Mouse (Mus musculus) embryo, embryonic 10.5 days (tissue): ENCODE data around the gene Foxf1.

Experiments used
- DNase-seq: peaks from one replicate; pipeline ENCODE4 v3.0.0-alpha.2; 2015; ENCODE audit warnings: low spot score

Foxf1 gene

DNA sequence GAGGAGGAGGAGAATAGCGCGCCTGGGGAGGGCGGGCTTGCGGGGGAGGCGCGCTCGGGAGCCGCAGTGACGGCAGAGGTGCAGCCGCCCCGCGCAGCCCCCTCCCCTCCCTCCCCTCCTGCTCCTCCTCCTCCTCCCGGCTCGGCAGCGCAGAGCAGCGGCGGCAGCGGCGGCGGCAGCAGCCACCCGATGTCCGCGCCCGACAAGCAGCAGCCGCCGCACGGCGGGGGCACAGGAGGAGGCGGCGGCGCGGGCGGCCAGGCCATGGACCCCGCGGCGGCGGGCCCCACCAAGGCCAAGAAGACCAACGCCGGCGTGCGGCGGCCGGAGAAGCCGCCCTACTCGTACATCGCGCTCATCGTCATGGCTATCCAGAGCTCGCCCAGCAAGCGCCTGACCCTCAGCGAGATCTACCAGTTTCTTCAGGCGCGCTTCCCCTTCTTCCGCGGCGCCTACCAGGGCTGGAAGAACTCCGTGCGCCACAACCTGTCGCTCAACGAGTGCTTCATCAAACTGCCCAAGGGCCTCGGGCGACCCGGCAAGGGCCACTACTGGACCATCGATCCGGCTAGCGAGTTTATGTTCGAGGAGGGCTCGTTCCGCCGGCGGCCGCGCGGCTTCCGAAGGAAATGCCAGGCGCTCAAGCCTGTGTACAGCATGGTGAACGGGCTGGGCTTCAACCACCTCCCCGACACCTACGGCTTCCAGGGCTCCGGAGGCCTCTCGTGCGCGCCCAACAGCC lies at the start of gene Foxf1:
Gene Foxf1 (plus strand): TSS at position 177 of the 742 bp plus-strand sequence.
- DNase-seq = peak; percentile 66

DNA sequence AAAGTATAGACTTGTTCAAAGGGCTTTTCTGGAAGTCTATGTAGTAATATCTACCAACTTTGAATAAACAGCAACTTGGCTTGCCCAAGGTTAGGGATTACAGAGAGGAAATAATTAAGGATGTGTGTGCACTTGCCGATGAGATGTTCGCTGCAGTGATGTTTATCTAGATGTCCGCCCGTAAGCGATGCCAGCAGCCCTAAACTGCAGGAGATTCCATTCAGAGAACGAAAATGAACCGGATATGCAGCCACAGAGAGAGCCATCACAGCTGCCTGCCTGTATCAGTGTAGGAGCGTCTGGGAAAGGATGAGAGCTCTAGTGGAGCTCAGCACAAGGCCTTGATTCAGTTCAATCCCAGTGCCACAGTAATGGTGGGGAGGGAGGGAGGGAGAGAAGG lies 48.6 kb upstream of the Foxf1 start:
- DNase-seq = no peak

DNA sequence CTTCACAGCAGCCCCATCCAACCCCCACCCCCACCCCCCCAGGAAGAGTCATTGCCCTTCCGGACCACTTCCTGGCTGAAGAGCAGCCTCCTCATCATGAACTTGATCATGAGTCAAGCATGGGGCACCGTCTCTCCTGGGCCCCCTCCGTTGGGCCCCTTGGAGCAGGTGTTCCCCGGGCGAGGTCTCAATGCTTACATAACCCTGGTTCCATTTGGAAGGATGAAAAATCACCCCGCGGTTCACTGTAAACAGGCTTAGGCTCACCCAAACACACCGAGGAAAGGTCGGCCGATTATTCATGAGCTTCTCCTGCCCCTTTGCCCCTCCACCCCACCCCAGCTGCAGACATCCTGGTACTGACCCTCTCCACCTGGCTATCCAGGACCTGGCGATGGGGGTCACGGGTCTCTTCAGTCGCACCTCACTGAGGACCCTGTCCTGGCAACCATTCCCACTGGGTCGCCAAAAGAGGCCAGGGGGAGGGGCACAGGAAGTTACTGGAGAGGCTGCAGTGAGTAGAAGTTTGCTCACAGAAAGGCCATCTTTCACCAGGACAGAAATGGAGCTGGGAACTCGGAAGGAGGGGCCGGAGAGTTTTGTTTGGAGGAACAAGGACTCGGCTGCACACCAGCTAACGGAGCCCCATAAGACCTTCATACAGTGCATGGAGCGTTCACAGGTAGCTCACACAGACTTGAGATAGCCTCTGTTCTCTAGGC lies 40.3 kb upstream of the Foxf1 start:
- DNase-seq = no peak

DNA sequence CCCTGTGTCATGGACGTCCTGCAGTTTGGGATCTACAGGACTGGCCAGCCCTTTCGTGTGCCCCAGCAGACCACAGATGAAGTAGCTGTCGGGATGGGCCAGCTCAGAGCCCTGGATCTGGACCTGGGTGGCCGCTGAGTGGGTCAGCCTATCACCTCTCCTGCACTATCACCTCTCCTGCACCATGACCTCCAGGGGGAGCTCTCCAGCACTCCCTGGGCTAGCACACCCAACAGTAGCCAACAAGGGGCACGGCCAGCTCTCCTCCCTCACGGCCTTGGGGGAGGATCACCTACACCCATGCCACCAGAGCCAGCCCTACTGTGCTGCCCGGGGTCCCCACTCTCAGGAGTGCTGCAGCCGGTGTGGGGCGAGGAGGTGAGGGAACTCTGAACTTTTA lies 36.7 kb upstream of the Foxf1 start:
- no peak for DNase-seq

DNA sequence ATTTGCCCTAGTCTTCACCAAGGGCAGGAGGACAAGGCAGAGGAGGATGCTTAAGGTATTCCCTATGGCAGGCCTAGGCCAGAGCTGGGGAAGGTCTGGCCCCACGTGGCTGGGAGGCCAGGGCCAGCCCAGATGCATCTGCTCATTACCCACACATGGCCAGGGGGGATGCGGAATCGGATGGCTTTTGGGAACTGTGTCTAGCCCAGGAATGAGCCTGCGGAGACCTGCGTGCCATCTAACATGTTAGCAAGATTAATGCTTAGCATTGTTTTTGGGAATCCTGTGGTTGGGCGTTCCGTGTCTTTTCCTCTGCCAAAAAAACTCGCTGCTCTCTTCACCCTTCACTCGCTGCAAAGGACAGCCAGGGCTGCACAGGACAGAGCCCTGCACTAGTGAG lies 26.1 kb upstream of the Foxf1 start:
- DNase-seq = no peak

DNA sequence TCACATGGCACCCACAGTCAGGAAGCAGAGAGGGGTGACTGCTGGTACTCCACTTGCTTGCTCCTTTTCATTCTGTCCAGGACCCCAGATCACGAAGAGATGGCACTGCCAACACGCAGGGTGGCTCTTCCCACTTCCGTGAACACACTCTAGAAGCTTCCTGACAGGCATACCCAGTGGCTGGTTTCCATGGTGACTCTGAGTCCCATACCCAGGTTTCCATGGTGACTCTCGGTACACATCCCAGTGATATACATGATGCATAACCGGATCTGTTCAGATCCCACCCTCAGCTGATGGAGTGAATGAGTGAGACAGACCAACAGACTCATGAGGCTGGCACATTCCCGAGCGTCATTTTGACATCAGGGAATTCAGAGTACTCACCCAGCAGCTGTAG lies 25.1 kb upstream of the Foxf1 start:
- DNase-seq = no peak

DNA sequence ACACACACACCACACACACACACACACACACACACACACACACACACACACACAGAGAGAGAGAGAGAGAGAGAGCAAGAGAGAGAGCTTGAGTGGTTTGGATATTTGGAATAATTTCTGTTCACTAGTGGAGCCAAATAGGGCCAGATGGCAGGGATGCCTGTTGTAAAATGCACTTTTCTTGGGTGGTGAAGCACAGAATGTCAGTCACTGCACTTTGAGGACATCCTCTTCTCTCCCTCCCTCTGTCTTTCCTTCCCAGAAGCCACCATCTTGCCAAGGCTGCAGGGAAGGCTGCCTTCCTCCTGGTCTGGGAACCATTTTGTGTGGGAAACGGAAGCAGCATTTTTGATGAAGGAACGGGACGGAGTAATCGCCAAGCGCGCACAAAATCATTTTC lies 21.7 kb upstream of the Foxf1 start:
- DNase-seq = no peak

DNA sequence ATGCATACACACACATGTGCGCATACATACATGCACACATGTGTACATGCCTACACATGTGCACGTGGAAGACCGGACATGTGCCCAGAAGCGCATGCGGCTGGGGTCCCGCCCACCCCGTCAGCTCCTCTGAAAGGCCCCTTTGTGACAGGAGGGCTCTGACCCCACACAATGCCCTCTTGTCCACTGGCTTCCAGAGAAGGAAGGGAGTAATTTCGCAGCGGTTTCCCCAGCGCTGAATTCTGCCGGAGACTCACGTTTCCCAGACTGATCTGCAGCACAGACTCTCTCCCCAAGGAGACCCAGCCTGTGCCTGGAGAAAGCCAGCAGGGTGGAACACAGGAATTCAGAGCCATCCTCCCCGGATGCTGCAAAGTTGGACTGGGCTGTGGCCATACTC lies 20.5 kb upstream of the Foxf1 start:
- peak; percentile 63 for DNase-seq

DNA sequence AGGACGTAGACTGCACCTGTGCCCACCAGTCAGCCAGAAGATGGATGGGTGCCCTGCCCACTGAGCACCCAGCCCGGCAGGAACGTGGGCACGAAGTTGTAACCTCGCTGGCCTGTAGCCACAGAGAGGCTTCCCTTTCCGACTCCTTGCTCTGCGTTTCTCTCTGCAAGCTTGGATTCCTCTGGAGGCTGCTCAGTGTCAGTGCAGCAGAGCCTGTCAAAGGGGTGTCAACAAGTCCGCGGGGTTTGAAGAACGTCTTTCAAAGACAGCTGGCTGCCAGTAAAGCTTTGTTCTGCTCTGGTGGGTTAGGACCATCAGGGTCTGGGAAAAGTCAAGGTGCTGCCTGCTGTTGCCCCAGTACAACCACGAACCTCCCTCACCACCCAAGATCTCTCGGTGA lies 12.7 kb upstream of the Foxf1 start:
- DNase-seq = peak; percentile 63

DNA sequence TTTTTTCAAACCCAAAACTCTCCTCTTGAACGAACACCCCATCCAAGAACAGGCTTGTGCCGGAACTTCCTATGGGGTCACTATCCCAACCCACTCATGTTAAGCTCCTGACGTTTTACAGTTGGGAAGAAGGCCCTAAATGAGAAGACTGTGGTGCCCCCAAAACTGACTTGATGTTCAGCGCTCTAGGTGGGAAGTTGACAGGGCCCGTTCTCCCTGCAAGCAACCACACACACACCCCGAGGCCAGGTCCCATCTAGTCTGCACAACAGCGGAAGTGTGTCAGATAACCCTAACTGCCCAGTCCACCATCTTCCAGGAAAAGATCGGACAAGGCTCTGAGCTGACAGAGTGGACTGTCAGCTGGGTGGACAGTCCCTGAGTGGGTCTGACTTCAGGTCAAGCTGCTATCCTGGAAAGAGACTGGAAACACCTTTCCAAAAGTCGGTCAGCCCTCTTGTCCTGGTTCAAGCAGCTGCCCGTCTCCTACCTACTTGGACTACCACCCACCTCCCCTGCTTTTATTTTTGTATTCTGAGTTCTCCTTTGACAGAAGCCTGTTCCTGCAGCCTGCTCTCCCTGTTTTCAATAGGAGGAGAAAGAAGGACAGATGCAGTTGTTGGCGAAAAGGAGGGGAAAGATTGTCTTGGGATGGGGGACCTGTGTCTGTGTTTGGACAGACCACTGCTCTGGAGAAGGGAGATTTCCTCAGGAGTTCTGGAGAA lies 11.6 kb upstream of the Foxf1 start:
- peak; percentile 33 for DNase-seq

DNA sequence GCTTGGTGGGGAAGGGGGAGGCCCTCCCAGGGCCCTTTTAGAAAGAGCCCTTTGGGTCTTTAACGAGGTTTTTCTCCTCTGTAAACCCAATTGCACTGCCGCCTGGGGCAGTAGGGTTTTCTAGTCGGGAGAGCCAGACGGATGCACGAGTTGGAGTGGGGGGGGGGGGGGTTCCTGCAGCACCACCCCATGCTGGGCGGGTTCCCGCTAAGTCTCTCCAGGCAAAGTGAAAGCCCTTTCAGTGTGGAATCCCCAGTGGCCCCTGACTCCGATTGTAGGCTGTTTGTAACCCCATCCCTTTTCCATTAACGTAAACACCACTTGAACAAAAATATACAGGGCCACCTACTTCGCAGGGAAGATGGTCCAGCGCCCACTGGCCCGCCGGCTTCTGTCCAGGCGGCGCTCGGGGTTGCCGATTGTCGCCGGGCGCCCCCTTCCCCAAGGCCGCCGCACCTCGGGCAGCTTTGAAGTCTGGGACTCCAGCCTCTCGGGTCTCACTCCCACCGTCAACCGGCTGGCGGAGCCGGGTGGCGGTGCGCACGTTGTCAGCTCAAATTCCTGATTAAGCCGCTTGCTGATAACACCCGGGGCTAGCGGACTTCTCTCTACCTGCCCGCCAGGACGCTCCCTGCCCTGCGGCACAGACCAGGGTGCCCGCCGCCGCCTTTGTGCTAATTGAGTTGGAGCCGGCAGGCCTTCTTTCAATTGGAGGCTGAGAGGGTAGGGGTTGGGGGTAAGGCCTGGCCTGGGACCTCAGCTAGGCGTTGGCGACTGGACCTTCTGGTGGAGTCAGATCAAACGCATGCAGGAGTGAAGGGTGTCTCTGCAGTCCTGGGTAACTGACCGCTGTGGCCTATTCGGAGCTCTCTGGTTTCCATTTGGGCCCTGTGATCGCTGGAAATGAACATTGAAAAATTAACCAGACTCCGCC lies 10.7 kb upstream of the Foxf1 start:
- peak; percentile 40 for DNase-seq

DNA sequence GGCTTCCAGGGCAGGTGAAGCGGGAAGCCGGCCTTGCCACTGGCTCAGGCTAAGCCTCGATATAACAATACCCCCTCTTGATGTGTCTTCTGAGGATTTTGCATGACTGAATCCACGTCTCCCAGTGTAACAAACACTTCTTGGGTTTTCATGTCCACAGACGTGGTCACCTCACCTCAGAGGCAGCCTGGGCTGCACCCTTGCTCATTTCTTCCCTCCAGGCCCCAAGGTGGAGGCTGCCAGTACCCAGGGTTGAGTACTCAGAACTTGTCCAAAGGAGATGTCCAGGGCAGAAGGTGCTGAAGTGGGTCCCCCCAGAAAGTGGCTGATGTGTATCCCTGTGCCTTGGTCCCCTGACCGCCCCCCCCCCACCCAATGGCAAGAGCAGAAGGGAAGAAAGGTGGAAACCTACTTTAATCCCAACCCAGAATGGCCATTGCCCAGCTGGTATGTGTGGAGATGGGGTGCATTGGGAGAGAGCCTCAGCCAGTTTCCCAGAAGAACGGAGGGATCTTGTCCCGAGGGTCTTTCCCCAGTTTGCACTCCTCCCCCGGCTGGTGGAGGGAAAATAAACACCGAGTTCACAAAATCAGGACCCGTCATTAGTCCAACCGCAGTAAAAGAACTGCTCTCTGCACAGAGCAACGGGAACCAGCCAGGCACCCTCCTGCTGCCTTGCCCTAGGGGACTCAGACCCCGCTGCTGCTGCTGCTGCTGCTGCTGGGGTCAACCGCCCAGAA lies 9.9 kb upstream of the Foxf1 start:
- peak; percentile 43 for DNase-seq

DNA sequence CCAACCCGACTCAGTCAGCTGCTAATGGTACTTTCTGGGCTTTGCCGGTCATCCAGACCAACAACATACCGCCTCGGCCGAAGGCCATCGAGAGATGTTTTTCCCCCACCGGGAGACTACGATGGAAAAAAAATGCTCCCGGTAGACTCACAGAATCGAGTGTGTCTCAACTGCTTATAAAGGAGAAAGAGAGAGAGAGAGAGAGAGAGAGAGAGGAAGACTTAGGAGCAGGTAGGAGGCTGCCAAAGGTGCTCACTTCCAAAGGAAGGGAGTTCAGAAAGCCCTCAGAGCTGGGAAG lies 9.4 kb upstream of the Foxf1 start:
- peak; percentile 56 for DNase-seq

DNA sequence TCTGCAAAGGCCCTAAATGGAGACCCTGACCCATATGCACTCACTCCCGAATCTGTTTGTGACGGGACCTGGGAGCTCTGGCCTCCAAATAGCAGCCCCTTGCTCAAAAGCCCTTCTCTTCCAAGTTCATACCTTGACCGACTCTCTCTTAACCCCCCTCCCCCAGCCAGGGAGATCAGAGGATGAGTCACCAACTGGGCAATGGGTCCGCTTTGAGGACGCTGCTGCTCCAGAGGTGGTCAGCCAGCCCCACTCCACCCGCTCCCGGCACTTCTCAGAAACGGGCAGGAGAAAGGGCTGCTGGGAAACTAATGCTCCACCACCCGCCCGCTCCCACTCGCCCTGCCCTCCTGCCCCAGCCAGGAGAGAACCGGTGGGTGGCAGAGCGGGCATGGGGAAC lies 8.2 kb upstream of the Foxf1 start:
- no peak for DNase-seq

DNA sequence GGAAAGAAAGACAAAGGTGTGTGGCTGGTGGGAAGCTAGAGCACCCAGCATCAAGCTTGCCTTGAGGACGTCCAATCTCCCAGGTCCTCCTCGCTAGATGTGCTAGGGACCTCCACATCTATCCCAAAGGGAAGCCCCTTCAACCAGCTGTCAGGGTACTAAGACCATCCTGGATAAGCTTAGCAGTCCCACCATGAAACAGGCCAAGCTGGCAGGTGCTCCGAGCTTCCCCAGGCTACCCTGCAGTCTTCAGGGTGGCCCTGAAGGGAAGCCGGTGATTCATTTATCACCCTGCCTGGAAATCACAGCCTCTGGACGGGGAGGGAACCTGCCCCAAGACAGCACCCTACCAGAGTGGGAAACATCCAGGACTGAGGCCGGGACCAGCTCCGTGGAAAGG lies 7.6 kb upstream of the Foxf1 start:
- DNase-seq = peak; percentile 10

DNA sequence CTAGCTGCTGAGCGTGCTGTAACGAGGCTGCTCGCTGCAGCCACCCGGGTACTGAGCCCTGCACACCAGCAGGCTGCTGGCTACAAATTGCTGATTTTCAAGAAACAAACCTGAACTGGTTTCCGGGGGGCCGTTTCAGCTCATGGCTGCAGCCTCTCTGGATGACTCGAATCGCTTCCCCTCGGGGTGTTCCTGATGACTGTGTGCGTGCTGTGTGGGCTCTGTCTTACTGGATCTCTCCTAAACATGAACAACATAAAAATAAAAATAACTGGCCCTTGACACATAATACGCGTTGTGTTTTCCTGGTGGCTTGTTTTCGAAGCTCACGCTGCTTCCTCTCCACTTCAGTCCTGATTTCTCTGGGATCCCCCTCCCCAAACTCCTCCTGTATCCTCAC lies 5.5 kb upstream of the Foxf1 start:
- DNase-seq = peak; percentile 15

DNA sequence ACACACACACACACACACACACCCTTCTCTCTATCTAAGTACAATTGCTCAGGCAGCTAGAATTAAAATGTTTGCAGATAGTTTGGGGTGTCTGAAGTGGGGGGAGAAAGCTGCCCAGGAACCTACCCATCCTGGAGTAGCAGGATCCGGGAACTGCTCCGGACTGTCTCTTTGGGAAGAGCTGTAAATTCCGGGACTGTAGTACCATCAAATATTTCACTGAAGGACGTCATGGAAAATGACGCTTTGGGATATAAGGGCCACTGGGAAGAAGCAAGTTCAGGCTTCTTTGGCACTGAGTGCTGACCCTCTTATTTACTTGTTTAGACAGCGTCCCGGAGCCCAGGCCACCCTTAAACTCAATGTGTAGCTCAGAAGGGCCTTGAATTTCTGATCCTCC lies 5.0 kb upstream of the Foxf1 start:
- no peak for DNase-seq

DNA sequence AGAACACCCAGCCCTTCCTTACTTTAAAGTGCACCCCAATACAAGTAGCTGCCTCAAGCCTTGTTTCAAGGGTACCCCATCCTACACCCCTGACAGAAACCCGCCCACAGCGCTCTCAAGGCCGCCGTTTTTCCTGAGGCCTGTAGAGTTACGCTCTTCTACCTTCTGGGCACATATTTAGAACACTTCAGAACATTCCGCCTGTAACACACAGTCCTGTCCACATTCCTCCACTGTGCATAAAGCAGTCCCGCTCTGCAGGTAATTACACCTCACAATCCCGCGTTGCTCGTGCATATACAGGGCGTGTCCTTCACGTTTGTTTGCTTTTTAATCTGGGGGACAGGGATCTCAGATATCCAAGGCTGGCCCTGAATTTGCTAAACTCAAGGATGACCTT lies 4.2 kb upstream of the Foxf1 start:
- DNase-seq = peak; percentile 47

DNA sequence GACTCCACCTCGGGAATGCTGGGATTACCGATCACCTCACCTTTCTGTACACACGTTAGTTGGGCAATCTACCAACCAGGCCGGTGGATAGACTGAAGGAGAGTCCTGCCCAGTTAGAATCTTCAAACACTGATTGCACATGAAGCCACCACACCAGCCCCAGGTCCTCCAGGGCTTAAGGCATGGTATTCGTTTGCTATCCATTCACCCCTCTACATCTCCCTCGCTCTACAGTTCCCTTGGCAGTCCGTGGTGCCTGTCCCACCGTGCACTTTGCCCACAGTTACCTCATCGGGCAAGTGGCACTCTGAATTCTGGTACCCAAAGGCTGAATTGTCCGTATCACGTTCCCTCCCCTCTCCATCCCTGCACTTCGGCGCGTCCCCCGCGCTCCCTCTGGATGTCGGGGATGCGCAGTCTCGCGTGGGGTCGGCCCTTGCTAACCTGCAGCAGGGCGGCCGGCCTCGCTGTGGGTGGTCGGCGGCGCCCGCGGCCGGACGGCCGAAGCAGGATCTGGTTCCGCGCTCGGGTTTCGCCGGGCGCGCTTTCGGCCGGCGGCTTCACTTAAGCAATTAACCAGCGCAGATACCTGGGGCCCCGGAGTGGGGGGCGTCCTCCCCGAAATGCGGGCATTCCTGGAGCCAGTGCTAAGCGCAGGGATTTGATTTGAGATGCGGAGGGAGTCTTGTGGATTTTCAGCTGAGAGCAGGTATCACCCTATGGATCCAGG lies 3.7 kb upstream of the Foxf1 start:
- peak; percentile 50 for DNase-seq

DNA sequence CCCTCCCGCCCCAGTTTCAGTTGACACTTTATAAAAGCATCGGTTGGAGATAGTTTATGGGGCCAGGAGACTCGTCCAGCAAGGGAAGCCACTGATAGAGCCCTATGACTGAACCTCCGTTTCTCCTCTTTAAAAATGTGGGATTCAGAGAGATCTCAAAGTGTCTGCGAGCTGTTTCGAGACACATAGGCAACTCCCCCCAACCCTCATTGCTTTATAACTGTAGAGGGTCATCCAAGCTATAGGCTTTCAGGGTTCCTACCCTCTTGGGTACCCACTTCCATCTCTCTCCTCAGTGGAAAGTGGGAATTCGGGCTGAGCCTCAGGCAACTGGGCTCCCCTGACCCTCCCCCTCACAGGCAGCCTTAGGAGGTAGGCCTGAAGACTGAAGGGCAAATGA lies 2.8 kb upstream of the Foxf1 start:
- peak; percentile 28 for DNase-seq
